Comparison of ENCODE assay signal across 8 mouse cellular contexts in the genomic region with DNA sequence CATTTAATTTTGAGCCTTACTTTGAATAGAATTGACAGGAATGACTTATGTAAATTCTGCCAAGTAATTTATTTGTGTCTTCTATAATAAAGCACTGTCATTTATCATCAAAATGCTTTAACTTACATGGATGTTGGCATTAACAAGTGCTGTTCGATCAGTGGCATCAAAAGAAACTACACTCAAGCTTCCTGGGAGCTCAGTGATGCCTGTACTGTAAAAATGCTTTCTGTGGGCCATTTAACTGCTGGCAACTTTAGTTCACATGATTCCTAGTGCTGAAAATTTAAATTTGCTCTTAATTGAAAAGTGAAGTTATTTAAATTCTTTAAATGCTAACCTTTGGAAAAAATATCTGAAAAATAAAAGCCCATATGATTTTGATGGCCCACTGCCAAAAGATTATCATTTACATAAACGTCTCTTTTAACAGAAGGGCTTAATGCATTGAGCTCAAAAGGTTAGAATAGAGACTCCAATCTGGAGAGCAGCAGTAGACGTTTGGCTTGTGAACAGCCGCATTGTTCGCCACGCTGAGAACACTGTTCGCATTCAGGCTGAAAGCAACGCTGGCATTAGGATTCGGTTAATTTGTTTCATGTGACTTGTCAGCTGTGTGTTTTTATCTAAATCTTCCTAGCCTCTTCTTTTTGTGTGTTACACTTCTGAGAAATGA. TPM values are rescaled to one million over a fixed set of nuclear protein-coding genes. Genes with fewer than 3 reads are reported as not detected.
DNase-seq lines count a peak whose midpoint lies in the region; ATAC-seq and TF ChIP-seq lines count a peak whose summit lies in the region.

No protein-coding gene starts in this region.

- no peak for TF ChIP-seq EP300 in stomach, postnatal 0 days (optimal IDR thresholded peaks at IDR 0.05)

- peaks cover 10% of the 10 kb centered on the region for H3K36me3 ChIP-seq in stomach, embryonic 14.5 days (ENCODE audit: control insufficient read depth, insufficient read depth, low read length)
- peaks cover 6% of the 10 kb centered on the region; the same call in 1 of the 2 replicates for H3K36me3 ChIP-seq in stomach, postnatal 0 days (ENCODE audit: control insufficient read depth, insufficient read depth, low read length)
- peaks cover 51% of the 10 kb centered on the region for H3K36me3 ChIP-seq in liver, embryonic 12.5 days
- H3K36me3 ChIP-seq in thymus, adult 2 months (ENCODE audit: control insufficient read depth, insufficient read depth, low read length), result peaks cover 24% of the 10 kb centered on the region

- DNase-seq in frontal cortex, postnatal 25 days (ENCODE audit: low spot score in 2 of 2), result no peak
- DNase-seq in stomach, postnatal 0 days (ENCODE audit: low spot score), result no peak
- peak; percentile 26 for DNase-seq in layer of hippocampus, adult 9-10 months (ENCODE audit: low spot score)
- no peak for DNase-seq in adrenal gland, adult 8-10 months
- no peak for DNase-seq in thymus, adult 2 months

- H3K4me2 ChIP-seq in stomach, embryonic 14.5 days (replicated peaks; ENCODE audit: low read depth, low read length), result no peak overlapping the region
- no peak overlapping the region for H3K4me2 ChIP-seq in stomach, postnatal 0 days (replicated peaks; ENCODE audit: low read depth)
- no peak overlapping the region for H3K4me2 ChIP-seq in liver, embryonic 12.5 days

- no peak for TF ChIP-seq CTCF in stomach, postnatal 0 days (IDR thresholded peaks at IDR 0.05; ENCODE audit: low read depth)
- TF ChIP-seq CTCF in thymus, adult 2 months (IDR thresholded peaks at IDR 0.05; ENCODE audit: borderline replicate concordance, control insufficient read depth, extremely low read depth, insufficient read depth, low read length, poor library complexity), result no peak

- ATAC-seq in frontal cortex, adult (ENCODE audit: low TSS enrichment), result peak; percentile 62; the same call in 1 of the 2 replicates
- no peak for ATAC-seq in stomach, embryonic 14.5 days (ENCODE audit: insufficient number of reproducible peaks, insufficient read depth, low FRiP score, low read depth)
- no peak for ATAC-seq in stomach, postnatal 0 days (ENCODE audit: low FRiP score, low TSS enrichment)
- ATAC-seq in liver, embryonic 12.5 days, result no peak

- 25% methylated on average over 9 of the region's 9 CpGs for WGBS in stomach, embryonic 14.5 days
- 32% methylated on average over 9 of the region's 9 CpGs for WGBS in stomach, postnatal 0 days
- 80% methylated on average over 9 of the region's 9 CpGs for WGBS in liver, embryonic 12.5 days (ENCODE audit: insufficient replicate concordance)
- 88% methylated on average over 9 of the region's 9 CpGs for whole genome bisulfite sequencing in thymus, adult 2 months

- H3K9me3 ChIP-seq in stomach, embryonic 14.5 days (ENCODE audit: control insufficient read depth, low read depth, low read length), result no peaks in the 10 kb centered on the region
- H3K9me3 ChIP-seq in stomach, postnatal 0 days (ENCODE audit: control insufficient read depth, low read length), result no peaks in the 10 kb centered on the region
- no peaks in the 10 kb centered on the region for H3K9me3 ChIP-seq in liver, embryonic 12.5 days (replicated peaks)

- H3K27me3 ChIP-seq in stomach, embryonic 14.5 days (ENCODE audit: control insufficient read depth, insufficient read depth, low read length), result no peaks in the 10 kb centered on the region
- no peaks in the 10 kb centered on the region for H3K27me3 ChIP-seq in stomach, postnatal 0 days (ENCODE audit: control insufficient read depth, insufficient read depth, low read length)
- no peaks in the 10 kb centered on the region for H3K27me3 ChIP-seq in liver, embryonic 12.5 days (replicated peaks)
- no peaks in the 10 kb centered on the region for H3K27me3 ChIP-seq in thymus, adult 2 months (ENCODE audit: control insufficient read depth, insufficient read depth, low read length)

- H3K9ac ChIP-seq in stomach, embryonic 14.5 days (replicated peaks; ENCODE audit: low read depth, low read length), result no peak overlapping the region
- no peak overlapping the region for H3K9ac ChIP-seq in stomach, postnatal 0 days (ENCODE audit: low read length)
- H3K9ac ChIP-seq in liver, embryonic 12.5 days, result no peak overlapping the region

- peak overlapping the region; percentile 66; the same call in 1 of the 2 replicates for H3K27ac ChIP-seq in stomach, embryonic 14.5 days (ENCODE audit: low read length)
- no peak overlapping the region for H3K27ac ChIP-seq in stomach, postnatal 0 days (replicated peaks)
- H3K27ac ChIP-seq in liver, embryonic 12.5 days, result no peak overlapping the region
- H3K27ac ChIP-seq in thymus, adult 2 months (ENCODE audit: control insufficient read depth, insufficient read depth, low read length), result no peak overlapping the region

- no peak overlapping the region for H3K4me3 ChIP-seq in stomach, embryonic 14.5 days (ENCODE audit: low read depth, low read length)
- no peak overlapping the region for H3K4me3 ChIP-seq in stomach, postnatal 0 days (ENCODE audit: low read depth, low read length)
- H3K4me3 ChIP-seq in liver, embryonic 12.5 days, result no peak overlapping the region
- no peak overlapping the region for H3K4me3 ChIP-seq in thymus, adult 2 months (ENCODE audit: control insufficient read depth, insufficient read depth, low read length)

- no peak for TF ChIP-seq POLR2A in thymus, adult 2 months (IDR thresholded peaks at IDR 0.05; ENCODE audit: control insufficient read depth, extremely low read depth, insufficient read depth, low read length, poor library complexity)

- H3K4me1 ChIP-seq in stomach, embryonic 14.5 days (ENCODE audit: control insufficient read depth, insufficient read depth, low read length), result peaks cover 5% of the 10 kb centered on the region; the same call in 1 of the 2 replicates
- no peaks in the 10 kb centered on the region for H3K4me1 ChIP-seq in stomach, postnatal 0 days (replicated peaks; ENCODE audit: control insufficient read depth, insufficient read depth)
- H3K4me1 ChIP-seq in liver, embryonic 12.5 days, result no peaks in the 10 kb centered on the region
- no peaks in the 10 kb centered on the region for H3K4me1 ChIP-seq in thymus, adult 2 months (replicated peaks; ENCODE audit: control insufficient read depth, insufficient read depth, low read length)

RNA-seq across cellular contexts. Expression of a gene that starts 59.1 kb away (rescaled TPM):
- 38.2 and 41.5 TPM in 2 replicates for polyA plus RNA-seq in stomach, embryonic 14.5 days (2014; fragmentation: Nextera tagmentation; extraction: Ambion mirVana)
- polyA plus RNA-seq in stomach, postnatal 0 days (2015; fragmentation: Nextera tagmentation; extraction: Ambion mirVana), result 9.1 and 9.9 TPM in 2 replicates
- total RNA-seq in adrenal gland, adult 8-10 months (2022), result 100 to 1,000 TPM; 105 to 132 (median 121) TPM
- polyA plus RNA-seq in liver, embryonic 12.5 days (2016; fragmentation: Nextera tagmentation; extraction: Ambion mirVana), result 12.2 and 13.6 TPM in 2 replicates
- polyA plus RNA-seq in thymus, adult 2 months (2012; rRNA removed), result 72.1 and 76.2 TPM in 2 replicates
